Mouse (Mus musculus): Measurements from ENCODE around the gene Hhipl1. TPM values are rescaled to one million over a fixed set of nuclear protein-coding genes. Genes with fewer than 3 reads are reported as not detected.
A peak's percentile ranks its signal among the peaks of the same experiment; 100 is the strongest.

The Hhipl1 gene
- polyA plus RNA-seq, 1 experiment from 2014 or later, result 1.0 TPM

- ATAC-seq (ENCODE audit: insufficient read depth, low FRiP score, low TSS enrichment) (no peak), DNase-seq (ENCODE audit: low spot score) (no peak)
- Histone ChIP-seq H3K27ac (ENCODE audit: low read depth, low read length) (no peak overlapping the region), H3K9me3 (ENCODE audit: control insufficient read depth, low read length) (no peaks in the 10 kb centered on the region), H3K4me1 (ENCODE audit: control insufficient read depth, insufficient read depth, low read length) (peaks cover 25% of the 10 kb centered on the region), H3K36me3 (ENCODE audit: control insufficient read depth, insufficient read depth, low read length) (no peaks in the 10 kb centered on the region), H3K4me3 (ENCODE audit: low read depth, low read length) (no peak overlapping the region), H3K9ac (ENCODE audit: low read length) (no peak overlapping the region), H3K4me2 (ENCODE audit: low read depth) (no peak overlapping the region), H3K27me3 (ENCODE audit: control insufficient read depth, insufficient read depth, low read length) (peaks cover 31% of the 10 kb centered on the region)
- 48% methylated on average over 10 of the region's 10 CpGs for WGBS
Observed at GRCm38 (mm10) chr12:108315818-108316217, 9.7 kb downstream of the Hhipl1 start.

DNA sequence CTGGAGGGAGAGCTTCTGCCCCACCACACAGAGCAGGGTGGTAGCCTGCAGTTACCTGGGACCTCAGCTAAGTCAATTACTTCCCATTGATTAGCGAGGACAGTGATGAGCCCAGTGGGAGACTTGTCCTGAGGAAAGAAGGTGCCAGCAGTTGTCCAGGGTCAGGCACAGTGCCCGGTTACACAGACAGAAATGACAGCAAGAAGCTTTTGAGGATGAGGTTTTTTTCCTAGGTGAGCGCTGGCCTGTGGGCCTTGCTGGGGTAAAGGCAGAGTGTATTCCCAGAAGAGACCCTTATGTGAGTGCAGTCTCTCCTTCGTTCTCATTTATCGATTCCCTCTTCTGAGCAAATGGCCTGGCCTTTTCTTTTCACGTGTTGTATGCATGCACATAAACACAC lies 10.6 kb downstream of the Hhipl1 start:
- 31% methylated on average over 6 of the region's 6 CpGs for WGBS
- H3K36me3 ChIP-seq (ENCODE audit: control insufficient read depth, insufficient read depth, low read length), result no peaks in the 10 kb centered on the region
- peaks cover 28% of the 10 kb centered on the region for H3K4me1 ChIP-seq (ENCODE audit: control insufficient read depth, insufficient read depth, low read length)
- H3K4me3 ChIP-seq (ENCODE audit: low read depth, low read length), result no peak overlapping the region
- peaks cover 31% of the 10 kb centered on the region for H3K27me3 ChIP-seq (ENCODE audit: control insufficient read depth, insufficient read depth, low read length)
- no peak overlapping the region for H3K9ac ChIP-seq (ENCODE audit: low read length)
- no peak overlapping the region for H3K4me2 ChIP-seq (ENCODE audit: low read depth)
- no peak for ATAC-seq (ENCODE audit: insufficient read depth, low FRiP score, low TSS enrichment)
- no peak for DNase-seq (ENCODE audit: low spot score)
- H3K27ac ChIP-seq (ENCODE audit: low read depth, low read length), result no peak overlapping the region
- H3K9me3 ChIP-seq (ENCODE audit: control insufficient read depth, low read length), result no peaks in the 10 kb centered on the region

- ATAC-seq (ENCODE audit: insufficient read depth, low FRiP score, low TSS enrichment) (no peak), DNase-seq (ENCODE audit: low spot score) (peak; percentile 51)
- no peaks in the 10 kb centered on the region for H3K9me3 ChIP-seq (ENCODE audit: control insufficient read depth, low read length)
- H3K4me2 ChIP-seq (ENCODE audit: low read depth), result no peak overlapping the region
- H3K36me3 ChIP-seq (ENCODE audit: control insufficient read depth, insufficient read depth, low read length), result no peaks in the 10 kb centered on the region
- no peak overlapping the region for H3K27ac ChIP-seq (ENCODE audit: low read depth, low read length)
- H3K27me3 ChIP-seq (ENCODE audit: control insufficient read depth, insufficient read depth, low read length), result peaks cover 31% of the 10 kb centered on the region
- peaks cover 26% of the 10 kb centered on the region for H3K4me1 ChIP-seq (ENCODE audit: control insufficient read depth, insufficient read depth, low read length)
- no peak overlapping the region for H3K4me3 ChIP-seq (ENCODE audit: low read depth, low read length)
- H3K9ac ChIP-seq (ENCODE audit: low read length), result no peak overlapping the region
- 7% methylated on average over 9 of the region's 9 CpGs for WGBS
Observed at GRCm38 (mm10) chr12:108317201-108317738, 11.2 kb downstream of the Hhipl1 start.

DNA sequence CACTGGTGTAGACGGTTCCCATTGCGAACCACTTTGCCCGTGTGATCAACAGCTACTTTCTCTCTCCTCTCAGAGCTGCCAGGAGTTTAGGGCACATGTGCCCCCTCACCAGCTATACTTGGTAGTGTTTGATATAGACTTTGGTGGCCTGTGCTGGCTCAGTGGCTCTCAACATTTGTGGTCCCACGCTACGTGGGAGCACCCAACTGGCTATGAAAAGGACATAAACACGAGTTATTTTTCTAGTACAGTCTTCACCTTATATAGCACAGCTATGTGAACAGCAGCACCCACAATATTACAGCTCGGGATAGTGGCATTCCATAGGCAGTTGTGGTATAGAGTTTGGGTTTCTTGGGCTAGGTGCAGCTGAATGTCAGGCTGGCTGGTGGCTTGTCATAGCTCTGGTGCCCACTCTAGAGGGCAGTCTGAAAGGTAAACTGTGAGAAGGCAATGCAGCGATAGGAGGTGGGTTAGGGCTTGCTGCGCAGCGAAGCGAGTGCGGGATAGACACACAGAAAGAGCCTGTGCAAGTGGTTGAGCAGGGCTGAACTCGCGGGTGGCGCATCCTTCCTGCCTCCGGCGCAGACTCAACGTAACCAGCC lies 11.9 kb downstream of the Hhipl1 start:
- ATAC-seq (ENCODE audit: insufficient read depth, low FRiP score, low TSS enrichment), result no peak
- no peak overlapping the region for H3K9ac ChIP-seq (ENCODE audit: low read length)
- H3K27me3 ChIP-seq (ENCODE audit: control insufficient read depth, insufficient read depth, low read length), result peaks cover 31% of the 10 kb centered on the region
- H3K4me3 ChIP-seq (ENCODE audit: low read depth, low read length), result no peak overlapping the region
- no peak for DNase-seq (ENCODE audit: low spot score)
- WGBS, result 15% methylated on average over 18 of the region's 18 CpGs
- H3K4me1 ChIP-seq (ENCODE audit: control insufficient read depth, insufficient read depth, low read length), result peaks cover 23% of the 10 kb centered on the region
- H3K4me2 ChIP-seq (ENCODE audit: low read depth), result peak overlapping the region; percentile 26
- no peak overlapping the region for H3K27ac ChIP-seq (ENCODE audit: low read depth, low read length)
- no peaks in the 10 kb centered on the region for H3K36me3 ChIP-seq (ENCODE audit: control insufficient read depth, insufficient read depth, low read length)
- H3K9me3 ChIP-seq (ENCODE audit: control insufficient read depth, low read length), result no peaks in the 10 kb centered on the region

DNA sequence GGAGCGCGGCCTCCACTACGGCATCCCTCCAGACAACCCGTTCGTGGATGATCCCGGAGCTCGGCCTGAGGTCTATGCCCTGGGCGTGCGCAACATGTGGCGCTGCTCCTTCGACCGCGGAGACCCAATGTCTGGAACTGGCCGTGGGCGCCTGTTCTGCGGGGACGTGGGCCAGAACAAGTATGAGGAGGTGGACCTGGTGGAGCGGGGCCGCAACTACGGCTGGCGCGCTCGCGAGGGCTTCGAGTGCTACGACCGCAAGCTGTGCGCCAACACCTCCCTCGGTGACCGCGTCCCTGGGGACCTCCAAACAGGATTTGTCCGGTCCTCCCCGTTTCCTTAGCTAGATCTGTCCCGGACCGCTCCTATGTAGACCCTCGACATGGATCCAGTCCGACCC lies 12.4 kb downstream of the Hhipl1 start:
- H3K4me1 ChIP-seq (ENCODE audit: control insufficient read depth, insufficient read depth, low read length), result peaks cover 23% of the 10 kb centered on the region
- DNase-seq (ENCODE audit: low spot score), result no peak
- H3K4me3 ChIP-seq (ENCODE audit: low read depth, low read length), result no peak overlapping the region
- peaks cover 31% of the 10 kb centered on the region for H3K27me3 ChIP-seq (ENCODE audit: control insufficient read depth, insufficient read depth, low read length)
- H3K9ac ChIP-seq (ENCODE audit: low read length), result no peak overlapping the region
- peak overlapping the region; percentile 26 for H3K4me2 ChIP-seq (ENCODE audit: low read depth)
- no peaks in the 10 kb centered on the region for H3K9me3 ChIP-seq (ENCODE audit: control insufficient read depth, low read length)
- no peak overlapping the region for H3K27ac ChIP-seq (ENCODE audit: low read depth, low read length)
- H3K36me3 ChIP-seq (ENCODE audit: control insufficient read depth, insufficient read depth, low read length), result no peaks in the 10 kb centered on the region
- no peak for ATAC-seq (ENCODE audit: insufficient read depth, low FRiP score, low TSS enrichment)
- WGBS, result 12% methylated on average over 37 of the region's 37 CpGs

- peak overlapping the region; percentile 62 for H3K27ac ChIP-seq (ENCODE audit: low read depth, low read length)
- ATAC-seq (ENCODE audit: insufficient read depth, low FRiP score, low TSS enrichment) (peak; percentile 14; the same call in 1 of the 2 replicates), DNase-seq (ENCODE audit: low spot score) (peak; percentile 57)
- H3K4me2 ChIP-seq (ENCODE audit: low read depth), result no peak overlapping the region
- H3K27me3 ChIP-seq (ENCODE audit: control insufficient read depth, insufficient read depth, low read length), result peaks cover 31% of the 10 kb centered on the region
- no peak overlapping the region for H3K4me3 ChIP-seq (ENCODE audit: low read depth, low read length)
- no peak overlapping the region for H3K9ac ChIP-seq (ENCODE audit: low read length)
- H3K4me1 ChIP-seq (ENCODE audit: control insufficient read depth, insufficient read depth, low read length), result peaks cover 23% of the 10 kb centered on the region
- no peaks in the 10 kb centered on the region for H3K9me3 ChIP-seq (ENCODE audit: control insufficient read depth, low read length)
- WGBS, result 7% methylated on average over 8 of the region's 8 CpGs
- no peaks in the 10 kb centered on the region for H3K36me3 ChIP-seq (ENCODE audit: control insufficient read depth, insufficient read depth, low read length)
Observed at GRCm38 (mm10) chr12:108320096-108320495, 14.0 kb downstream of the Hhipl1 start.

DNA sequence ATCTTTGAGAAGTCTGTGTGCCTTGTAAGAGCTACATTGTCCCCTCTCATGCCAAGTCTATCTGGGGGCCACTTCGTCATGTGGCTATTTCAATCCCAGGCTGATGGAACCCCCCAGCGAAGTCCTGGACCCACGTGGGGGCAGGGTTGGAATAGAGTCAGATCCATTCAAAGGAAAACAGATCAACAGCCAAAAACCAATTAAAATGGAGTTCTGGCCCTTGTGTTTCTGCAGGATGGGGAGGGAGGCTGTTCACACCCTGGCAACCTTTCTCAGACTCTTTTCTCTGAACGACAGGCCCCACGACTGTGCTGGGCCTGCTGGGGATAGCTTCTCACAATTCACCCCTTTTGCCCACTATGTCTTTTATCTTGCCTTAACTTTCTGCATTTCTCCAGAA lies 20.3 kb downstream of the Hhipl1 start:
- Histone ChIP-seq H3K4me1 (ENCODE audit: control insufficient read depth, insufficient read depth, low read length) (peaks cover 8% of the 10 kb centered on the region), H3K9ac (ENCODE audit: low read length) (no peak overlapping the region), H3K36me3 (ENCODE audit: control insufficient read depth, insufficient read depth, low read length) (no peaks in the 10 kb centered on the region), H3K27ac (ENCODE audit: low read depth, low read length) (no peak overlapping the region), H3K9me3 (ENCODE audit: control insufficient read depth, low read length) (no peaks in the 10 kb centered on the region), H3K4me3 (ENCODE audit: low read depth, low read length) (no peak overlapping the region), H3K4me2 (ENCODE audit: low read depth) (no peak overlapping the region), H3K27me3 (ENCODE audit: control insufficient read depth, insufficient read depth, low read length) (peaks cover 28% of the 10 kb centered on the region)
- 54% methylated on average over 5 of the region's 5 CpGs for WGBS
- ATAC-seq (ENCODE audit: insufficient read depth, low FRiP score, low TSS enrichment) (no peak), DNase-seq (ENCODE audit: low spot score) (no peak)

DNA sequence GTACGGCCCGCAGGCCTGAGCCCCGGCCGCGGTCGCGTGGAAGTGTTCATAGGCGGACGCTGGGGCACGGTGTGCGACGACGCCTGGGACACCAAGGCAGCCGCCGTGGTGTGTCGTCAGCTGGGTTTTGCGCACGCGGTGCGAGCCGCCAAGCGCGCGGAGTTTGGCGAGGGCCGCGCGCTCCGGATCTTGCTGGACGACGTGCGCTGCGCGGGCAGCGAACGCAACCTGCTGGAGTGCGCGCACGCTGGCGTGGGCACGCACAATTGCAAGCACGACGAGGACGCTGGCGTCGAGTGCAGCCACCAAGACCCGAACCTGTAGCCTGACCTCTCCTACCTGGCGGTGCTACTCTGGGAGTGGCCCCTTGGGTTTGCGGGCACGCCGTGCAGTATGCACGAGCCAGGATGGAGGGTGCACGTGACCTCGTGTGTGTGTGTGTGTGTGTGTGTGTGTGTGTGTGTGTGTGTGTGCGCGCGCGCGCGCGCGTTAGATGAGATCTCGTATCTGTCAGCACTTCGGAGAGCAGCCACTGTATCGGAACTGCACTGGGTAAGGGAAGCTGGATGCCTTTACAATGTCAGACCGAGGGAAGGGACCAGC lies 21.9 kb downstream of the Hhipl1 start:
- 3% methylated on average over 66 of the region's 66 CpGs for WGBS

DNA sequence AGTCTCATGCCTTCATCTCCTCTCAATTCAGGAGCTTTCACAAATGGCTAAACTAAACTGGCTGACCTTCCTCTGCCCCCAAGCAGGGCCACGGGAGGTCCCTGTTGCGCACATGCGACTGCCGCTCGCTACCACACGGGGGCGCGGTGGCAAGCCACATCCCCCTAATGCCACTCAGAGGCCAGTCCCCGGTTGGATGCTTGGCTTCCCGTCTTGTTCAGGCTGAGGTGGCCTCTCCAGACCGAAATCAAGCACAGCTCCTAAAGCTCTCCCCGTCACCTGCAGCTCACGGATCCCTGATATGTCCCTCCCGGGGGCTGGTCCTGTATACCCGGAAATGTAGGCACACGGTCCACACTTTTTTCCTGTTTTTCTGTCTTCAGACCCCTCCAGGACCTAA lies 27.0 kb downstream of the Hhipl1 start:
- no peaks in the 10 kb centered on the region for H3K9me3 ChIP-seq (ENCODE audit: control insufficient read depth, low read length)
- peaks cover 14% of the 10 kb centered on the region for H3K4me1 ChIP-seq (ENCODE audit: control insufficient read depth, insufficient read depth, low read length)
- peak overlapping the region; percentile 80 for H3K4me2 ChIP-seq (ENCODE audit: low read depth)
- peaks cover 14% of the 10 kb centered on the region for H3K27me3 ChIP-seq (ENCODE audit: control insufficient read depth, insufficient read depth, low read length)
- DNase-seq (ENCODE audit: low spot score), result peak; percentile 88
- H3K36me3 ChIP-seq (ENCODE audit: control insufficient read depth, insufficient read depth, low read length), result no peaks in the 10 kb centered on the region
- ATAC-seq (ENCODE audit: insufficient read depth, low FRiP score, low TSS enrichment), result peak; percentile 42
- no peak overlapping the region for H3K9ac ChIP-seq (ENCODE audit: low read length)
- H3K27ac ChIP-seq (ENCODE audit: low read depth, low read length), result peak overlapping the region; percentile 29; the same call in 1 of the 2 replicates
- WGBS, result under 1% methylated on average over 16 of the region's 16 CpGs
- H3K4me3 ChIP-seq (ENCODE audit: low read depth, low read length), result peak overlapping the region; percentile 34

More for the DNA sequence above, 21.9 kb downstream of the Hhipl1 start:
- H3K36me3 ChIP-seq (ENCODE audit: control insufficient read depth, insufficient read depth, low read length), result no peaks in the 10 kb centered on the region
- DNase-seq (ENCODE audit: low spot score) (peak; percentile 71), ATAC-seq (ENCODE audit: insufficient read depth, low FRiP score, low TSS enrichment) (peak; percentile 45)
- H3K4me3 ChIP-seq (ENCODE audit: low read depth, low read length), result peak overlapping the region; percentile 31
- H3K4me2 ChIP-seq (ENCODE audit: low read depth), result peak overlapping the region; percentile 53
- no peaks in the 10 kb centered on the region for H3K9me3 ChIP-seq (ENCODE audit: control insufficient read depth, low read length)
- peaks cover 7% of the 10 kb centered on the region for H3K4me1 ChIP-seq (ENCODE audit: control insufficient read depth, insufficient read depth, low read length)
- H3K27me3 ChIP-seq (ENCODE audit: control insufficient read depth, insufficient read depth, low read length), result peaks cover 28% of the 10 kb centered on the region
- H3K9ac ChIP-seq (ENCODE audit: low read length), result peak overlapping the region; percentile 50
- H3K27ac ChIP-seq (ENCODE audit: low read depth, low read length), result no peak overlapping the region

Data from neural tube, embryonic 11.5 days (tissue).